Mouse (Mus musculus): Measurements from ENCODE around the gene Mylk.

Gene Mylk

GRCm38 (mm10) chr16:35034971-35035370, 290.0 kb downstream of the Mylk start:
- DNase-seq, result no peak

DNA sequence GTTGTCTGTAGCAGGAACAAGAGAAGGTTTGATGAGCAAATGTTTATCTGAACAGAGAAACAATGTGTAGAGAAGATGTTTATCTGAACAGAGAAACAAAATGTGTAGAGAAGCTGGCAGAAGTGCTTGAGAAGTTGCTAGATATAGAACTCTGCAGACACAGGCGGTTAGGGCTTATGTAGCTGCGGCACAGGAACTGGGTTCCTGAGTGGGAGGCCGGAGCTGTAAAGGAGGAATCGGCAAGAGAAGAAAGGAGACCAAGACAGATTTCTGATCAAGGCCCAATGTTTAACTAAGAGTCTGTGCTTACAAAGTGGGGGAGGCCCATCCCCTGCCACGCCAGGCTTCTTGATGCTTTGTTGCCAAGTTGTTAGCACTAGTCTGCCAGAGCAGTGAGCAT, 291.7 kb downstream of the Mylk start:
- DNase-seq, result no peak

GRCm38 (mm10) chr16:35038343-35039057, 293.5 kb downstream of the Mylk start:
- no peak for DNase-seq

DNA sequence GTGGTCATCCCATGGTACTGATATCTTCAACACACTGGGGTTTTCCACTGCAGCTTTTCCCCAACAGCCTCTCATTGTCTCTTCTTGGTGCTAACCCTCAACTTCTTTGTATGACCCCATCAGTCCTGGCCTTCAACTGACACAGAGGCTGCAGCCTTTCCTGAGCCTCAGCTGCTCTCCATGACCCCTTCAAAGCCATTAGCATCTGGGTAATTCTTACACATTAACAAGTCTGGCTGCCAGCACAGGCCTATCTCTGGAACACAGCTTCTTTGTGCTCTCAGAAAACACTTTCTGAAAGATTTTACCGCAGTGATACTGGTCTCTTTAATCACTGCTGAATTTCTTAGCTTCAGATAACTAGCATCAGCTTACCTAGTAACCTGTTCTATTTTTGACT, 295.1 kb downstream of the Mylk start:
- DNase-seq, result no peak

DNA sequence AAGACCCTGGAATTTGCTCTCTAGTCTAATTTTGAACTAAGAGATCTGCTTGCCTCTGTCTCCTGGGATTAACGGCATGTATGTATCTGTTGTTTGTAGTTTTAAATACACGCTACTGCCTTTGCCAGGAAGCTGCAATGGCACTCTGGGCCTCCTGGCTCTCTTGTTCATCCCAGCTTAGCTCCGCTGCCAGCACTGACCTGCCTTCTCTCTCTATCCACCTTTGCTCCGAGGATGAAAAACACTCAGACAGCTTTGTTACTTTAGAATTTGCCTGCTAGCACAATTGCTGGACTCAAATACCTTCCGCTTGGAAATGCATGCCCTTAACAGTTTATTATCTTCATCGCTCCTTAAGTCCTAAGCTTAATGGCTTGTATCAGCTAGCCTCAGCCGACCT, 296.0 kb downstream of the Mylk start:
- DNase-seq, result no peak

- DNase-seq, result no peak
Observed at GRCm38 (mm10) chr16:35046081-35046775, 301.2 kb downstream of the Mylk start.

DNA sequence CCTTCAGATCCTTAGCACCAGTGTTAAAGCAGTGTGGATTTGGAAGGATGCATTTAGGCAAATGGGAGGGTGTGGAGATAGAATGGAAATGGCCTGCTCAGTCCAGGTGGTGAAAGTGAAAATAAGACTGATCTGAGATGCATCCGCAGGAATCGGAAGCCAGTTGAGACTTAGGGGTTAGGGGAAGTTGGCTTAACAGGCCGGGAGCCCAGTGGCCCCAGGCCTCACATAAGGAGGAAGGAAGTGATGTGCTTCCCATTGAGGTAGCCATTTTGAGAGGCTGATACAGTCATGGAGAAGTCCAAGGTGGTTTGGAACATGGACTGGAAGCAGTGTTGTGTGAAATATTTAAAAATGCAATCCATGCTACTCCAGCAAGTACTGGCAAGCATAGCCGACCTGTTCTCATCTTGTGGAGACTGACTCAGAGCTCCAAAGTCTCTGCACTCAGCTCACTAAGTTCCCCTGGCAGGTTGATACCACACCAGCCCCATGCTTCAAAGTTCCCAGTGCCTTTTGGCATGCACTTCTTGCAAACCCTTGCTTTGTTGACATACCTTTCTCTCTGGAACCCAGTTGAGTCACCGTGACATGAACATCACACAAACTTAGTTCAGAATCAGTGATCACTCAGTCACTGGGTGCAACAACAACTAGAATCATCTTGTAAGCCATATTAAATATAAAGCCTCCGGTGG, 302.4 kb downstream of the Mylk start:
- DNase-seq, result no peak

DNA sequence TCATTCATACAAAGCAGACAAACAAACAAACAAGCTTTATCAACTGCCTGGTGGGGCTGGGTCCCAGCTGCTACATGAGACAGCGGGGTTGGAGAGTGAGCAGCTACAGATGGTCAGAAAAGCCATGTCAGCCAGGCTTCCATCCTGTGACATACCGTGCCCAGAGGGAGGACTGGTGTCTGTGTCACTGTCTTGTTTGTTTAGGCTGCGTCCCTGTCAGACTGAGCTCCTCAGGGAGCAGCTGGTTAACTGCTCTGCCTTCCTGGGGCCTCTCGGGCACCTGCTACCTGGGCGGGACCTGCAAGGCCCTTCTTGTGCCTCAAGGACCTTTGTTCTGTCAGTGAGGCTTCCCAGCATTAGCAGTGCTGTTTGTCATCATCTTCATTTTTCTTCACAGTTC, 306.1 kb downstream of the Mylk start:
- DNase-seq, result peak; percentile 30
